Mouse (Mus musculus): ENCODE data around the gene Tmem240.

DNA sequence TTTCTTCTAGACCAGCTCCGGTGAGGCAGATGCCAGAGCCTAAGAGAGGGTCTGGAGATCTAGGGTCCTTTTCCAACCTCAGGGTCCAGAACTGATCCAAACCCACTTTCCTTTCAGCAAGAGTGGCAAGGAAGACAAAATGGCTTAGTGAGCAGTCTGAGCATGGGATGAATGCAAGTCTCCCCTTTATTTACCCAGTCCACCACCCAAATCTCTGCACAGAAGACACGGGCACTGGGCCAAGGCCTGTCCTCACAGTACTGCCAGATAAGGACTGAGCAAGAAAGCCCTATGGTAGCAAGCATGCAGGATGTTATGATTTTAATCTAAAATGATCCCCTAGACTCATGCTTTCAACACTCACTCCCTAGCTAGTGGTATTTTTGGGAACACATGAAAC, 43.2 kb downstream of the Tmem240 start:
- no peak for TF ChIP-seq CTCF (IDR thresholded peaks at IDR 0.05; ENCODE audit: control insufficient read depth, insufficient read depth, insufficient replicate concordance, low read depth, low read length)
- TF ChIP-seq POLR2A (IDR thresholded peaks at IDR 0.05; ENCODE audit: control insufficient read depth, low read depth, low read length): no peak
